Mouse (Mus musculus) lung, postnatal 25 days (tissue): ENCODE data around the gene Rap1gap.

ENCODE experiments used
- DNase-seq: peaks from one replicate; pipeline ENCODE4 v3.0.0; 2022; ENCODE audit warnings: low spot score

Rap1gap gene

GRCm38 (mm10) chr4:137692107-137692902 is 27.8 kb downstream of the Rap1gap start:
- DNase-seq: no peak

- peak; percentile 74 for DNase-seq
Observed at GRCm38 (mm10) chr4:137695300-137695699, 30.8 kb downstream of the Rap1gap start.

GRCm38 (mm10) chr4:137695900-137696299 is 31.4 kb downstream of the Rap1gap start:
- DNase-seq: no peak

GRCm38 (mm10) chr4:137697156-137697885 is 32.8 kb downstream of the Rap1gap start:
- DNase-seq: peak; percentile 29

- DNase-seq: peak; percentile 76
Observed at GRCm38 (mm10) chr4:137698076-137698985, 33.8 kb downstream of the Rap1gap start.

GRCm38 (mm10) chr4:137699264-137700211 is 35.0 kb downstream of the Rap1gap start:
- DNase-seq: no peak

GRCm38 (mm10) chr4:137700960-137701359 is 36.4 kb downstream of the Rap1gap start:
- no peak for DNase-seq

- no peak for DNase-seq
Observed at GRCm38 (mm10) chr4:137703077-137703476, 38.6 kb downstream of the Rap1gap start.

- DNase-seq: no peak
Observed at GRCm38 (mm10) chr4:137704561-137704960, 40.0 kb downstream of the Rap1gap start.

- DNase-seq: no peak
Observed at GRCm38 (mm10) chr4:137705379-137705778, 40.9 kb downstream of the Rap1gap start.

- DNase-seq: peak; percentile 54
Observed at GRCm38 (mm10) chr4:137706510-137706909, 42.0 kb downstream of the Rap1gap start.

GRCm38 (mm10) chr4:137707216-137707990 is 42.9 kb downstream of the Rap1gap start:
- DNase-seq: peak; percentile 82

GRCm38 (mm10) chr4:137712963-137713362 is 48.4 kb downstream of the Rap1gap start:
- DNase-seq: peak; percentile 22

- peak; percentile 34 for DNase-seq
Observed at GRCm38 (mm10) chr4:137714020-137714624, 49.6 kb downstream of the Rap1gap start.

- DNase-seq: no peak
Observed at GRCm38 (mm10) chr4:137717005-137717404, 52.5 kb downstream of the Rap1gap start.

- no peak for DNase-seq
Observed at GRCm38 (mm10) chr4:137717671-137718070, 53.1 kb downstream of the Rap1gap start.

GRCm38 (mm10) chr4:137719378-137720077 is 55.0 kb downstream of the Rap1gap start:
- DNase-seq: no peak

GRCm38 (mm10) chr4:137721563-137721962 is 57.0 kb downstream of the Rap1gap start:
- no peak for DNase-seq

- DNase-seq: no peak
Observed at GRCm38 (mm10) chr4:137722230-137722629, 57.7 kb downstream of the Rap1gap start.
